Mouse (Mus musculus) heart, embryonic 16.5 days (tissue): ENCODE data around the gene Plekhf1. TPM values are rescaled to one million over a fixed set of nuclear protein-coding genes. Genes with fewer than 3 reads are reported as not detected.
A peak's percentile ranks its signal among the peaks of the same experiment; 100 is the strongest.

ENCODE experiments used
- ATAC-seq: fragments of 200-750 bp; cut with Nextera tagmentation; replicated peaks from 2 replicates; pipeline ENCODE4 v1.8.0; 2017; ENCODE audit warnings: moderate number of reproducible peaks; ENCODE audit not compliant: insufficient read depth, low FRiP score; ENCODE audit errors: extremely low read depth
- H3K27ac ChIP-seq: fragments of 300-500 bp; sonication (generic); 2 replicates; pipeline ENCODE4 v1.5.1; 2014; ENCODE audit warnings: mild to moderate bottlenecking, low read length, control low read depth, moderate library complexity
- H3K27me3 ChIP-seq: fragments of 300-500 bp; sonication (generic); 2 replicates; pipeline ENCODE4 v1.6.1; 2014; ENCODE audit warnings: low read length, mixed read lengths; ENCODE audit not compliant: control insufficient read depth, insufficient read depth
- H3K36me3 ChIP-seq: fragments of 300-500 bp; sonication (generic); 2 replicates; pipeline ENCODE4 v1.6.1; 2014; ENCODE audit not compliant: control insufficient read depth, insufficient read depth
- H3K4me1 ChIP-seq: fragments of 300-500 bp; sonication (generic); 2 replicates; pipeline ENCODE4 v1.6.1; 2014; ENCODE audit warnings: low read length, mixed read lengths; ENCODE audit not compliant: control insufficient read depth, insufficient read depth
- H3K4me2 ChIP-seq: fragments of 300-500 bp; sonication (generic); 2 replicates; pipeline ENCODE4 v1.6.1; 2014; ENCODE audit warnings: low read depth, mild to moderate bottlenecking, control low read depth, low read length
- H3K4me3 ChIP-seq: fragments of 300-500 bp; sonication (generic); 2 replicates; pipeline ENCODE4 v1.5.1; 2014; ENCODE audit warnings: mild to moderate bottlenecking, control low read depth, low read length
- H3K9ac ChIP-seq: fragments of 300-500 bp; sonication (generic); 2 replicates; pipeline ENCODE4 v1.6.1; 2014; ENCODE audit warnings: low read length, control low read depth
- H3K9me3 ChIP-seq: fragments of 300-500 bp; sonication (generic); replicated peaks from 2 replicates; pipeline ENCODE4 v1.6.1; 2016; ENCODE audit warnings: low read length; ENCODE audit not compliant: control insufficient read depth
- WGBS: fragments of 180-500 bp; shearing (Covaris S2); extraction: QIAGEN DNeasy Blood & Tissue Kit; methylation state at CpG from one replicate; pipeline ENCODE4 v1.1.7; 2014; 5-methylcytosine and 5-hydroxymethylcytosine counted together
- polyA plus RNA-seq: library from polyadenylated mRNA; unstranded; fragments of >200 nt; fragmentation: Nextera tagmentation; extraction: Ambion mirVana; gene quantifications from 2 replicates; pipeline ENCODE4 v1.2.1, GENCODE M21; 2015

The Plekhf1 gene
- polyA plus RNA-seq, 1 experiment from 2014 or later, result 7.3 TPM

DNA sequence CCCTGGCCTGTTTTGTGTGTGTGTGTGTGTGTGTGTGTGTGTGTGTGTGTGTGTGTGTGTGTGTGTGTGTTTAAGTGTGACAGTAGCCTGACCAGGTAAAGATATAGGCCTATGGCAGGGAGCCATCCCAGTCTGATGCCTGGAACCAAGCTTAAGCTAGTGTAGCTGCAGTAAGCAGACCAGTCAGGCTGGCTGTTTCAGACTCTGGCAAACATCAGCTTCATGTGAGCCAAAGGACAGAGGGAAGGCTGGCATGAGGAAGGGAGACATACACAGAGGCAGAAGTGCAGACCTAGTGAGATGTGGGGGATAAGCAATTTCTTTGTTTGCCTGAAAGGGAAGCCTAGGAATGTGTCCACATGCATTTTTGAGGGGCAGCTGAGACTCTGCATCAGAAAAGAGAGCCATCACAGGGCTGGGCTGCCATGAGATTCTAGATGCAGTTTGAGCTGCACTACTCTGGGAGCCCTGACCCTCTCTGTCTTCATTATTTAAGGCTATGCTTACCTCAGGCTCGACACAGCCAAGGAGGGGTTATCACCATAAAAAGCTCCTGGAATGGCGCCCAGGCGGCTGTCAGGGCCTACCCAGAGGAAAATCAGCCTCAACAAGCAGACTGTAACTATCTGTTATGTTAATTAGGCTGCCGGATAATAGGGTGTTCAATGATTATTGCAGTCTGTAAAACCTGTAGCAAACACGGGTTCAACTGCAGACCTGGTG lies 23.8 kb upstream of the Plekhf1 start:
- H3K4me2 ChIP-seq, result no peak overlapping the region
- no peaks in the 10 kb centered on the region for H3K27me3 ChIP-seq
- no peaks in the 10 kb centered on the region for H3K9me3 ChIP-seq
- ATAC-seq, result 0 out of 2 replicates have a peak, but pooled peaks have one; percentile 37
- peaks cover 3% of the 10 kb centered on the region; the same call in 1 of the 2 replicates for H3K4me1 ChIP-seq
- no peak overlapping the region for H3K9ac ChIP-seq
- no peaks in the 10 kb centered on the region for H3K36me3 ChIP-seq
- H3K4me3 ChIP-seq, result no peak overlapping the region
- H3K27ac ChIP-seq, result peak overlapping the region; percentile 33
- 32% methylated on average over 5 of the region's 5 CpGs for WGBS

GRCm38 (mm10) chr7:38242417-38242816 lies 14.6 kb upstream of the Plekhf1 start:
- no peaks in the 10 kb centered on the region for H3K36me3 ChIP-seq
- 74% methylated on average over 4 of the region's 4 CpGs for WGBS
- ATAC-seq, result no peak

DNA sequence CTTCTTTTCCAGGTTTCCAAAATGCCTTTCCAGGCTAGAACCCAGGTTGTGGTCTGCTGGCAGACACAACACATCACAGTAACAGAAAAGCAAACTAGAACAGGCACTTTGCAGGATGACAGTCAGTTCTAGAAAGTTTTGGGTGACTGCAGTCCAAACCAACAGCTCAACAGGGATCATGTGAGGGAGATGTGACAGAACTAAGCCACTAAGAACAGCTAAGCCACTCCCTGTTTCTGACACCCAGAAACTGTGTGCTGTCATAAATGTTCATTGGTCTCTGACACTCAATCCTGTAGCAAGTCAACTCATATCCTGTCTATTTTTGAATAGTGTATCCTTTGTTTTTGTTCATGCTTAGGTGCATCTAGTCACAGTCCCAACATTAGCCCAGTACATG lies 9.3 kb upstream of the Plekhf1 start:
- peaks cover 2% of the 10 kb centered on the region; the same call in 1 of the 2 replicates for H3K27me3 ChIP-seq
- no peak overlapping the region for H3K27ac ChIP-seq
- no peak for ATAC-seq
- no peak overlapping the region for H3K4me2 ChIP-seq
- no peaks in the 10 kb centered on the region for H3K36me3 ChIP-seq
- no peaks in the 10 kb centered on the region for H3K9me3 ChIP-seq
- H3K9ac ChIP-seq, result no peak overlapping the region
- H3K4me3 ChIP-seq, result no peak overlapping the region
- no peaks in the 10 kb centered on the region for H3K4me1 ChIP-seq

More at GRCm38 (mm10) chr7:38242417-38242816, 14.6 kb upstream of the Plekhf1 start:
- no peak overlapping the region for H3K4me2 ChIP-seq
- no peak overlapping the region for H3K27ac ChIP-seq
- peaks cover 2% of the 10 kb centered on the region; the same call in 1 of the 2 replicates for H3K27me3 ChIP-seq
- H3K9me3 ChIP-seq, result no peaks in the 10 kb centered on the region
- no peaks in the 10 kb centered on the region for H3K4me1 ChIP-seq
- H3K4me3 ChIP-seq, result no peak overlapping the region
- H3K9ac ChIP-seq, result no peak overlapping the region

- ATAC-seq, result no peak
- peaks cover 2% of the 10 kb centered on the region; the same call in 1 of the 2 replicates for H3K27me3 ChIP-seq
- H3K27ac ChIP-seq, result no peak overlapping the region
- WGBS, result 41% methylated on average over 11 of the region's 11 CpGs
- H3K9me3 ChIP-seq, result no peaks in the 10 kb centered on the region
- no peak overlapping the region for H3K9ac ChIP-seq
- no peaks in the 10 kb centered on the region for H3K4me1 ChIP-seq
- H3K36me3 ChIP-seq, result no peaks in the 10 kb centered on the region
- H3K4me2 ChIP-seq, result no peak overlapping the region
- H3K4me3 ChIP-seq, result no peak overlapping the region
Observed at GRCm38 (mm10) chr7:38236400-38237105, 8.7 kb upstream of the Plekhf1 start.

- no peak for ATAC-seq
- Histone ChIP-seq H3K4me1 (peaks cover 15% of the 10 kb centered on the region), H3K4me3 (no peak overlapping the region), H3K9ac (no peak overlapping the region), H3K36me3 (no peaks in the 10 kb centered on the region), H3K27me3 (no peaks in the 10 kb centered on the region), H3K27ac (no peak overlapping the region), H3K4me2 (no peak overlapping the region), H3K9me3 (no peaks in the 10 kb centered on the region)
- WGBS, result 12% methylated on average over 8 of the region's 8 CpGs
Observed at GRCm38 (mm10) chr7:38230285-38230684, 2.5 kb upstream of the Plekhf1 start.

DNA sequence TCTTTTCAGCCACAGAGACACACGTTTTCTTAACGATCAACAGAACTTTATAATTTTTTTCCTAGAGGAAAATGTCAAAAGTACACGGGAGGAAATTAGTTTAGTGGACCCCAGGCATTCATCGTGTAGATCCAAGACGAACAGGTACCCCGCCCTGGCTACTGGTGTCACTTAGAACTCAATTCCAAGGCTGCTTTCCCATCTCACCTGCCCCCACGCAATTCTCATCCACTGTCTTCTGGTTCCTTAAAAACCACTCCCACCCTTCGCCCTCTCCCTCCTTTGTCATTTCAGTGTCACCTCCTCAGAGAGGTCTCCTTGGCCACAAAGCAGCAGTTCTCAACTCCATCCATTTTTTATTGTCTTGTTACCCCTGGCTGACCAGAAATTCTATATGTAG lies 513 bp upstream of the Plekhf1 start:
- Histone ChIP-seq H3K27me3 (no peaks in the 10 kb centered on the region), H3K4me3 (peak overlapping the region; percentile 84), H3K36me3 (no peaks in the 10 kb centered on the region), H3K4me1 (peaks cover 24% of the 10 kb centered on the region), H3K9me3 (no peaks in the 10 kb centered on the region), H3K9ac (peak overlapping the region; percentile 68), H3K27ac (peak overlapping the region; percentile 52), H3K4me2 (peak overlapping the region; percentile 76)
- 23% methylated on average over 8 of the region's 8 CpGs for WGBS
- no peak for ATAC-seq

DNA sequence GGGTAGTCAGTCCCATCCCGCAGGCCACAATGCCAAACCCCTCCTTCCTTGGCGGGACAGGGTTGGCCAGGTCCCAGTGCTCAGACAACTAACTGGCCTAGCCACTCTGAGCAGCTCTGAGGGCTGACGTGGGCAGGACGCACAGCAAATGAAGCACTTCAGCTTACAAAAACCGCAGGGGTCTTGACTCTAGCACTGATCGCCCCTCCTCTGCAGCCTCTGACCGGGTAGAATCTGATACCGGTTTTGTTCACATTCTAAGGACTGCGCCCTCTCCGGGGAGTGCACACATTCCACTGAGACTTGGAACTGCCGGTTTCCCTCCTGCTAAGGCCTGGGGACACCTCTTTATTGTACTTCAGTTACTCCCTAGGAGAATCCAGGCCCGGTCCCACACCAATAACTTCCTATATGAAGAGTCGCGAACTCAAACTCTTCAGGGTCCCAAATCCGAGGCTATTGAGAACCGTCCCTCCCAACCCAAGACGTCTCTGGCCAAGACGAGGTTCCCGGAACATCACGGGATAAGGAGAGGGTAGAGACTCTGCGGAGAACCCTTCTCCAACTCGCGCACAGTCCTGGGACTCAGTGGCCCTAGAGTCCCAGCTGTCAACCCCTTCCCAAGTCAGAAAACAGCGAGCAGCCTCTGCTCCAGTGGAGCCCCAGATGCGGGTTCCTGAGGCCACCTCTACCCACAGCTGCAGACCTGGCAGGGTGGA lies 476 bp downstream of the Plekhf1 start:
- Histone ChIP-seq H3K9ac (peak overlapping the region; percentile 87), H3K4me1 (peaks cover 24% of the 10 kb centered on the region), H3K27ac (peak overlapping the region; percentile 90), H3K36me3 (no peaks in the 10 kb centered on the region), H3K4me2 (peak overlapping the region; percentile 76), H3K27me3 (no peaks in the 10 kb centered on the region), H3K4me3 (peak overlapping the region; percentile 84), H3K9me3 (no peaks in the 10 kb centered on the region)
- under 1% methylated on average over 25 of the region's 25 CpGs for WGBS
- peak; percentile 49 for ATAC-seq

- peak overlapping the region; percentile 35 for H3K9ac ChIP-seq
- 64% methylated on average over 2 of the region's 2 CpGs for WGBS
- peaks cover 24% of the 10 kb centered on the region for H3K4me1 ChIP-seq
- peak overlapping the region; percentile 90 for H3K27ac ChIP-seq
- no peaks in the 10 kb centered on the region for H3K27me3 ChIP-seq
- 0 out of 2 replicates have a peak, but pooled peaks cover 2% of the 10 kb centered on the region for H3K36me3 ChIP-seq
- no peak for ATAC-seq
- H3K4me3 ChIP-seq, result peak overlapping the region; percentile 84
- no peaks in the 10 kb centered on the region for H3K9me3 ChIP-seq
- peak overlapping the region; percentile 76 for H3K4me2 ChIP-seq
Observed at GRCm38 (mm10) chr7:38226226-38226625, 1.6 kb downstream of the Plekhf1 start.
